Mouse (Mus musculus) liver, embryonic 14.5 days (tissue): ENCODE data around the gene Fmo9.

Experiments used
- CTCF ChIP-seq: IDR thresholded peaks from 2 replicates; pipeline ENCODE4 v1.5.1; 2016; ENCODE audit warnings: antibody characterized with exemption, low read depth, control low read depth
- EP300 ChIP-seq: IDR thresholded peaks from 2 replicates; pipeline ENCODE4 v1.6.1; 2016; ENCODE audit warnings: antibody characterized with exemption, low read depth

GRCm38 (mm10) chr1:166702270-166702912, 20.7 kb upstream of the Fmo9 start:
- no peak for TF ChIP-seq CTCF
- no peak for TF ChIP-seq EP300
